Mouse (Mus musculus): ENCODE results near the gene Ctsw. TPM values are rescaled to one million over a fixed set of nuclear protein-coding genes. Genes with fewer than 3 reads are reported as not detected.
A peak's percentile ranks its signal among the peaks of the same experiment; 100 is the strongest.
"Not testable (repeated sequence)": the region's sequence is repeated elsewhere in the genome, so short reads cannot be mapped to it uniquely, and the experiment has no call there.

The Ctsw gene
- not detected for total RNA-seq (2021)
- long read RNA-seq, experiment 1 = 0 reads
- long read RNA-seq, experiment 2 = 0 reads

GRCm38 (mm10) chr19:5468374-5468773 lies at the start of gene Ctsw:
Ctsw (minus strand) TSS chr19:5468507.
- intact Hi-C loops (cut with DNase I) = no loop called here
- no peak for DNase-seq

- no peak for DNase-seq
- intact Hi-C loops (cut with DNase I) = no loop called here
Measured at GRCm38 (mm10) chr19:5516906-5517505, 48.7 kb upstream of the Ctsw start.

GRCm38 (mm10) chr19:5515840-5516777 lies 47.8 kb upstream of the Ctsw start:
- intact Hi-C loops (cut with DNase I) = no loop called here
- no peak for DNase-seq

- intact Hi-C loops (cut with DNase I) = no loop called here
- DNase-seq = no peak
Measured at GRCm38 (mm10) chr19:5513005-5513349, 44.7 kb upstream of the Ctsw start.

- no peak for DNase-seq
- intact Hi-C loops (cut with DNase I) = no loop called here
Measured at GRCm38 (mm10) chr19:5512091-5513004, 44.0 kb upstream of the Ctsw start.

GRCm38 (mm10) chr19:5511074-5511632 lies 42.8 kb upstream of the Ctsw start:
- intact Hi-C loops (cut with DNase I) = no loop called here
- no peak for DNase-seq

GRCm38 (mm10) chr19:5510031-5511026 lies 42.0 kb upstream of the Ctsw start, which contains the start of gene Snx32:
Snx32 (minus strand) TSS chr19:5510538.
- peak; percentile 93 to 98 for DNase-seq
- intact Hi-C loops (cut with DNase I) = no loop called here

GRCm38 (mm10) chr19:5503687-5504086 lies 35.4 kb upstream of the Ctsw start, which contains the start of gene 1700020D05Rik:
1700020D05Rik (minus strand) TSS chr19:5503787.
- intact Hi-C loops (cut with DNase I) = no loop called here
- DNase-seq = no peak

- intact Hi-C loops (cut with DNase I) = no loop called here
- DNase-seq = no peak
Measured at GRCm38 (mm10) chr19:5500330-5500875, 32.1 kb upstream of the Ctsw start.

- DNase-seq = no peak
- intact Hi-C loops (cut with DNase I) = no loop called here
Measured at GRCm38 (mm10) chr19:5496052-5496370, 27.7 kb upstream of the Ctsw start.

GRCm38 (mm10) chr19:5495353-5496051 lies 27.2 kb upstream of the Ctsw start:
- DNase-seq = no peak
- intact Hi-C loops (cut with DNase I) = no loop called here

- no peak for DNase-seq
- intact Hi-C loops (cut with DNase I) = no loop called here
Measured at GRCm38 (mm10) chr19:5494314-5494713, 26.0 kb upstream of the Ctsw start.

- intact Hi-C loops (cut with DNase I); DNase-seq: not testable (repeated sequence)
Measured at GRCm38 (mm10) chr19:5493301-5493721, 25.0 kb upstream of the Ctsw start.

- no peak for DNase-seq
- intact Hi-C loops (cut with DNase I) = no loop called here
Measured at GRCm38 (mm10) chr19:5492641-5493040, 24.3 kb upstream of the Ctsw start.

GRCm38 (mm10) chr19:5490898-5491708 lies 22.8 kb upstream of the Ctsw start:
- DNase-seq = peak; percentile 76 to 87
- intact Hi-C loops (cut with DNase I) = no loop called here

GRCm38 (mm10) chr19:5490313-5490897 lies 22.1 kb upstream of the Ctsw start, which contains the start of gene Cfl1:
Cfl1 (plus strand) TSS chr19:5490455.
- intact Hi-C loops (cut with DNase I) = no loop called here
- DNase-seq = peak; percentile 89 to 91

- DNase-seq = not testable (repeated sequence)
- intact Hi-C loops (cut with DNase I) = loop anchor here (5.0 kb wide), 1 partner anchor 57 kb away; no protein-coding TSS in a partner anchor
Measured at GRCm38 (mm10) chr19:5489721-5490120, 21.4 kb upstream of the Ctsw start.

Measured in gastrocnemius, postnatal 36 days (tissue).